Mouse (Mus musculus): ENCODE measurements around the gene Cfap36. TPM values are rescaled to one million over a fixed set of nuclear protein-coding genes. Genes with fewer than 3 reads are reported as not detected.

Cfap36 gene
- total and polyA plus RNA-seq, 3 experiments = 2.8 to 15.8 (median 15.6) TPM

- Histone ChIP-seq H3K36me3 (ENCODE audit: control insufficient read depth, insufficient read depth, low read length) (peaks cover 21% of the 10 kb centered on the region), H3K79me2 (replicated peaks; ENCODE audit: control insufficient read depth, insufficient read depth, low read length) (no peaks in the 10 kb centered on the region), H3K9ac (ENCODE audit: low read depth, low read length) (no peak overlapping the region), H3K4me3 (no peak overlapping the region), H3K27ac (no peak overlapping the region), H3K4me1 (ENCODE audit: control insufficient read depth, insufficient read depth, low read length) (no peaks in the 10 kb centered on the region), H3K27me3 (ENCODE audit: control insufficient read depth, insufficient read depth, low read length) (no peaks in the 10 kb centered on the region)
- no peak for TF ChIP-seq POLR2A (IDR thresholded peaks at IDR 0.05; ENCODE audit: insufficient read depth, low read depth, low read length)
- no peak for TF ChIP-seq EP300 (IDR thresholded peaks at IDR 0.05; ENCODE audit: insufficient read depth, low read depth, low read length)
- no peak for TF ChIP-seq CTCF (IDR thresholded peaks at IDR 0.05)
- DNase-seq = no peak
- intact Hi-C loops (cut with DNase I) = no loop called here
These were observed 28.2 kb downstream of the Cfap36 start for GRCm38 (mm10) chr11:29219055-29219454.

GRCm38 (mm10) chr11:29216196-29216595 is 31.0 kb downstream of the Cfap36 start:
- peaks cover 17% of the 10 kb centered on the region for H3K36me3 ChIP-seq (ENCODE audit: control insufficient read depth, insufficient read depth, low read length)
- H3K27me3 ChIP-seq (ENCODE audit: control insufficient read depth, insufficient read depth, low read length) = no peaks in the 10 kb centered on the region
- intact Hi-C loops (cut with DNase I) = no loop called here
- H3K79me2 ChIP-seq (replicated peaks; ENCODE audit: control insufficient read depth, insufficient read depth, low read length) = no peaks in the 10 kb centered on the region
- no peak overlapping the region for H3K27ac ChIP-seq
- H3K4me3 ChIP-seq = no peak overlapping the region
- H3K9ac ChIP-seq (ENCODE audit: low read depth, low read length) = no peak overlapping the region
- DNase-seq = no peak
- TF ChIP-seq POLR2A (IDR thresholded peaks at IDR 0.05; ENCODE audit: insufficient read depth, low read depth, low read length) (no peak), EP300 (IDR thresholded peaks at IDR 0.05; ENCODE audit: insufficient read depth, low read depth, low read length) (no peak), CTCF (IDR thresholded peaks at IDR 0.05) (no peak)
- WGBS = 88% methylated on average over 2 of the region's 2 CpGs
- no peaks in the 10 kb centered on the region for H3K4me1 ChIP-seq (ENCODE audit: control insufficient read depth, insufficient read depth, low read length)

GRCm38 (mm10) chr11:29209774-29210173 is 37.4 kb downstream of the Cfap36 start:
- no peak overlapping the region for H3K9ac ChIP-seq (ENCODE audit: low read depth, low read length)
- H3K79me2 ChIP-seq (replicated peaks; ENCODE audit: control insufficient read depth, insufficient read depth, low read length) = no peaks in the 10 kb centered on the region
- no peaks in the 10 kb centered on the region for H3K4me1 ChIP-seq (ENCODE audit: control insufficient read depth, insufficient read depth, low read length)
- DNase-seq = no peak
- no peak for TF ChIP-seq EP300 (IDR thresholded peaks at IDR 0.05; ENCODE audit: insufficient read depth, low read depth, low read length)
- TF ChIP-seq POLR2A (IDR thresholded peaks at IDR 0.05; ENCODE audit: insufficient read depth, low read depth, low read length) = no peak
- 90% methylated on average over 2 of the region's 2 CpGs for WGBS
- H3K27ac ChIP-seq = no peak overlapping the region
- intact Hi-C loops (cut with DNase I) = no loop called here
- no peak overlapping the region for H3K4me3 ChIP-seq
- peaks cover 11% of the 10 kb centered on the region for H3K36me3 ChIP-seq (ENCODE audit: control insufficient read depth, insufficient read depth, low read length)
- H3K27me3 ChIP-seq (ENCODE audit: control insufficient read depth, insufficient read depth, low read length) = no peaks in the 10 kb centered on the region

- H3K4me3 ChIP-seq = no peak overlapping the region
- peaks cover 2% of the 10 kb centered on the region for H3K36me3 ChIP-seq (ENCODE audit: control insufficient read depth, insufficient read depth, low read length)
- no peak for DNase-seq
- intact Hi-C loops (cut with DNase I) = no loop called here
- TF ChIP-seq EP300 (IDR thresholded peaks at IDR 0.05; ENCODE audit: insufficient read depth, low read depth, low read length) (no peak), CTCF (IDR thresholded peaks at IDR 0.05) (peak; percentile 44)
- 73% methylated on average over 5 of the region's 5 CpGs for WGBS
- no peaks in the 10 kb centered on the region for H3K27me3 ChIP-seq (ENCODE audit: control insufficient read depth, insufficient read depth, low read length)
- no peak overlapping the region for H3K9ac ChIP-seq (ENCODE audit: low read depth, low read length)
- H3K4me1 ChIP-seq (ENCODE audit: control insufficient read depth, insufficient read depth, low read length) = no peaks in the 10 kb centered on the region
- no peak overlapping the region for H3K27ac ChIP-seq
- H3K79me2 ChIP-seq (replicated peaks; ENCODE audit: control insufficient read depth, insufficient read depth, low read length) = no peaks in the 10 kb centered on the region
These were observed 43.6 kb downstream of the Cfap36 start for GRCm38 (mm10) chr11:29203653-29204052.

- Histone ChIP-seq H3K79me2 (replicated peaks; ENCODE audit: control insufficient read depth, insufficient read depth, low read length) (no peaks in the 10 kb centered on the region), H3K27me3 (ENCODE audit: control insufficient read depth, insufficient read depth, low read length) (no peaks in the 10 kb centered on the region), H3K4me1 (ENCODE audit: control insufficient read depth, insufficient read depth, low read length) (peaks cover 1% of the 10 kb centered on the region; the same call in 1 of the 2 replicates), H3K36me3 (ENCODE audit: control insufficient read depth, insufficient read depth, low read length) (peaks cover 18% of the 10 kb centered on the region), H3K9ac (ENCODE audit: low read depth, low read length) (no peak overlapping the region), H3K4me3 (no peak overlapping the region), H3K27ac (no peak overlapping the region)
- no peak for DNase-seq
- TF ChIP-seq CTCF (IDR thresholded peaks at IDR 0.05) = no peak
- WGBS = 70% methylated on average over 2 of the region's 2 CpGs
- intact Hi-C loops (cut with DNase I) = no loop called here
These were observed 58.2 kb downstream of the Cfap36 start for GRCm38 (mm10) chr11:29188981-29189380.

- H3K36me3 ChIP-seq (ENCODE audit: control insufficient read depth, insufficient read depth, low read length) = peaks cover 17% of the 10 kb centered on the region
- intact Hi-C loops (cut with DNase I) = no loop called here
- 54% methylated on average over 5 of the region's 5 CpGs for WGBS
- no peak overlapping the region for H3K4me3 ChIP-seq
- no peak overlapping the region for H3K27ac ChIP-seq
- no peak for TF ChIP-seq EP300 (IDR thresholded peaks at IDR 0.05; ENCODE audit: insufficient read depth, low read depth, low read length)
- TF ChIP-seq CTCF (IDR thresholded peaks at IDR 0.05) = no peak
- TF ChIP-seq POLR2A (IDR thresholded peaks at IDR 0.05; ENCODE audit: insufficient read depth, low read depth, low read length) = no peak
- no peaks in the 10 kb centered on the region for H3K27me3 ChIP-seq (ENCODE audit: control insufficient read depth, insufficient read depth, low read length)
- no peak for DNase-seq
- H3K79me2 ChIP-seq (replicated peaks; ENCODE audit: control insufficient read depth, insufficient read depth, low read length) = peaks cover 1% of the 10 kb centered on the region; the same call in 1 of the 2 replicates
- H3K4me1 ChIP-seq (ENCODE audit: control insufficient read depth, insufficient read depth, low read length) = peaks cover 2% of the 10 kb centered on the region; the same call in 1 of the 2 replicates
- H3K9ac ChIP-seq (ENCODE audit: low read depth, low read length) = no peak overlapping the region
These were observed 65.5 kb downstream of the Cfap36 start for GRCm38 (mm10) chr11:29181751-29182150.

Data from heart, adult 2 months (tissue).